Mouse (Mus musculus): ENCODE measurements around the gene Dok4. TPM values are rescaled to one million over a fixed set of nuclear protein-coding genes. Genes with fewer than 3 reads are reported as not detected.

Gene Dok4
- 20.2 and 21.7 TPM in 2 replicates for polyA plus RNA-seq (2012; rRNA removed)

DNA sequence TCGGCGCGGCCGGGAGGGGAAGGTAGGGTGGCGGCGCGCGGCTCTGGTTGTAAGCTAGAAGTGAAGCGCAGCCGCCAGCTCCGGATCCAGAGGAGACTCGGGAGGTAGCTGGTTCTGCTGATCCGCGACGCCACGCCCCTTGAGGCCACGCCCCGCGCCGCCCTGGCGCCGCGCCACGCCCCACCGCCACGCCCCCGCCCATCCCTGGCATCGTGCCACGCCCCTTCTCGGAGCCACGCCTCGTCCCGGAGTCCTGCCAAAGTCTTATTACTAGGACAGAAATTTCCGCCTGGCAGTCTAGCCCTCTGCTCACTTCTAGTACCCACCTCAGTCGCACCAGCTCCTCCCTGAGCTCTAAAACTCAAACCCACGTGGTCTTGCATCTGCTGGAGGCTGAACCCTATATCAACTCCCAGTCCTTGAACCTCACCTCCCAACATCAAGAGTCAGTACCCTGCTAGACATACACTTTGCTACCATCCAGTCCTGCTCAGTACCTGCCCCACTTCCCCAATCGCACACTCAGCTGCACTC, at the start of gene Dok4:
Gene Dok4 (minus strand): TSS at position 134 of the 534 bp plus-strand sequence.
- WGBS = under 1% methylated on average over 36 of the region's 37 CpGs

GRCm38 (mm10) chr8:94923405-94923804, 47.3 kb upstream of the Dok4 start, which contains the start of gene Adgrg5:
Gene Adgrg5, plus strand, starts transcription at chr8:94923694.
- H3K27ac ChIP-seq (ENCODE audit: insufficient read depth, low read depth, low read length) = no peak within 1 kb of the TSS
- no peak within 1 kb of the TSS for H3K4me3 ChIP-seq (ENCODE audit: insufficient read depth, low read depth, low read length)
- no peaks in the 10 kb centered on the region for H3K36me3 ChIP-seq (ENCODE audit: control insufficient read depth, insufficient read depth, low read length)
- no peaks in the 10 kb centered on the region for H3K27me3 ChIP-seq (replicated peaks; ENCODE audit: control insufficient read depth, insufficient read depth, low read length)
- 73% methylated on average over 8 of the region's 8 CpGs for WGBS
- DNase-seq = no peak
- H3K4me1 ChIP-seq (ENCODE audit: control insufficient read depth, insufficient read depth, low read length) = no peaks in the 10 kb centered on the region
- TF ChIP-seq POLR2A (IDR thresholded peaks at IDR 0.05; ENCODE audit: low read depth, low read length) (no peak), CTCF (conservative IDR thresholded peaks at IDR 0.05; ENCODE audit: insufficient read depth, insufficient read length, low read depth, low read length) (no peak)

More for the DNA sequence above, at the start of gene Dok4:
- H3K4me3 ChIP-seq (ENCODE audit: insufficient read depth, low read depth, low read length) = peak within 1 kb of the TSS; percentile 62
- H3K27me3 ChIP-seq (replicated peaks; ENCODE audit: control insufficient read depth, insufficient read depth, low read length) = no peaks in the 10 kb centered on the region
- peak; percentile 97 for DNase-seq
- no peaks in the 10 kb centered on the region for H3K36me3 ChIP-seq (ENCODE audit: control insufficient read depth, insufficient read depth, low read length)
- peak within 1 kb of the TSS; percentile 26 for H3K27ac ChIP-seq (ENCODE audit: insufficient read depth, low read depth, low read length)
- TF ChIP-seq POLR2A (IDR thresholded peaks at IDR 0.05; ENCODE audit: low read depth, low read length) (peak; percentile 60), CTCF (conservative IDR thresholded peaks at IDR 0.05; ENCODE audit: insufficient read depth, insufficient read length, low read depth, low read length) (no peak)
- H3K4me1 ChIP-seq (ENCODE audit: control insufficient read depth, insufficient read depth, low read length) = peaks cover 26% of the 10 kb centered on the region

DNA sequence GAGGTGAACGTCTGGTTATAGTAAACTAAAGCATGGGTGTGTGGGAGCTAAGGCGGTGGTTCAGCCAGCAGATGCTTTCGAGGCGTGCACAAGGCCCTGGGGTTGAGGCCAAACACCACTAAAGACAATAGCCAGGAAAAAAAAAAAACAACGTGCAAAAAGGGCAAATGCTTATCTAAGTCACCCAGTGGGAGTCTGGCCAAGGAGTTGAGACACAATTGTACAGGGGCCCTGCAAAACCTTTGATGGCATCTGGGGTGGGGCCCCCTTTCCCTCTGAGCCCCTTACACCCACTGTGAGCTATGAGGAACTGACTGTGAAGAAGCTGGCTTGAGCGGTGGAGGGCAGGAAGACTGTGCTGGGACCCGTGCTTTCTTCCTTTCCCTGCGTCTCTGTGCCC, 46.5 kb upstream of the Dok4 start:
- TF ChIP-seq CTCF (conservative IDR thresholded peaks at IDR 0.05; ENCODE audit: insufficient read depth, insufficient read length, low read depth, low read length) (no peak), POLR2A (IDR thresholded peaks at IDR 0.05; ENCODE audit: low read depth, low read length) (no peak)
- H3K4me3 ChIP-seq (ENCODE audit: insufficient read depth, low read depth, low read length) = no peak overlapping the region
- DNase-seq = peak; percentile 37

GRCm38 (mm10) chr8:94922176-94922575, 46.0 kb upstream of the Dok4 start:
- whole genome bisulfite sequencing = 61% methylated on average over 6 of the region's 6 CpGs
- Histone ChIP-seq H3K4me3 (ENCODE audit: insufficient read depth, low read depth, low read length) (no peak overlapping the region), H3K4me1 (ENCODE audit: control insufficient read depth, insufficient read depth, low read length) (no peaks in the 10 kb centered on the region), H3K36me3 (ENCODE audit: control insufficient read depth, insufficient read depth, low read length) (no peaks in the 10 kb centered on the region), H3K27me3 (replicated peaks; ENCODE audit: control insufficient read depth, insufficient read depth, low read length) (no peaks in the 10 kb centered on the region), H3K27ac (ENCODE audit: insufficient read depth, low read depth, low read length) (no peak overlapping the region)
- no peak for DNase-seq
- no peak for TF ChIP-seq CTCF (conservative IDR thresholded peaks at IDR 0.05; ENCODE audit: insufficient read depth, insufficient read length, low read depth, low read length)
- TF ChIP-seq POLR2A (IDR thresholded peaks at IDR 0.05; ENCODE audit: low read depth, low read length) = no peak

More for the DNA sequence above, 46.5 kb upstream of the Dok4 start:
- Histone ChIP-seq H3K27ac (ENCODE audit: insufficient read depth, low read depth, low read length) (no peak overlapping the region), H3K4me1 (ENCODE audit: control insufficient read depth, insufficient read depth, low read length) (no peaks in the 10 kb centered on the region), H3K27me3 (replicated peaks; ENCODE audit: control insufficient read depth, insufficient read depth, low read length) (no peaks in the 10 kb centered on the region), H3K36me3 (ENCODE audit: control insufficient read depth, insufficient read depth, low read length) (no peaks in the 10 kb centered on the region)
- WGBS = 42% methylated on average over 8 of the region's 8 CpGs

DNA sequence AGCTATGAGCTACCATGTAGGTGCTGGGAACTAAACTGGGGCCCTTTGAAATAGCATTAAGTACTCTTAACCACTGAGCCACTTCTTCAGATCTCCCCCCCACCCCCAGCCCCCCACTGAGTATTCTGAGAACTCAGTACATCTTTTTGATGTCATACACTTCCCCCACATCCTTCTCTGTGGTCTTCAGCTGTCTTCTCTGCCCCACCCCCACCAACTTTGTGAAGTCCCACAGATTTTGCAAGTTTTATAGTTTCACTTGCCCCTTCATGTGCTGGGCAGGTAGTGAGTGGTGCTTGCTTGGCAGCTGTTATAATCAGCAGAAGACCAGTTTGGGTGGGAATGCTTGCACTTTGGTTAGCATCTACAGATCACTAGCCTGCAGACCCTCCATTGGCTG, 43.1 kb upstream of the Dok4 start:
- Histone ChIP-seq H3K4me3 (ENCODE audit: insufficient read depth, low read depth, low read length) (no peak overlapping the region), H3K36me3 (ENCODE audit: control insufficient read depth, insufficient read depth, low read length) (no peaks in the 10 kb centered on the region), H3K27me3 (replicated peaks; ENCODE audit: control insufficient read depth, insufficient read depth, low read length) (no peaks in the 10 kb centered on the region), H3K4me1 (ENCODE audit: control insufficient read depth, insufficient read depth, low read length) (peaks cover 7% of the 10 kb centered on the region), H3K27ac (ENCODE audit: insufficient read depth, low read depth, low read length) (no peak overlapping the region)
- no peak for DNase-seq
- TF ChIP-seq CTCF (conservative IDR thresholded peaks at IDR 0.05; ENCODE audit: insufficient read depth, insufficient read length, low read depth, low read length) (no peak), POLR2A (IDR thresholded peaks at IDR 0.05; ENCODE audit: low read depth, low read length) (no peak)

DNA sequence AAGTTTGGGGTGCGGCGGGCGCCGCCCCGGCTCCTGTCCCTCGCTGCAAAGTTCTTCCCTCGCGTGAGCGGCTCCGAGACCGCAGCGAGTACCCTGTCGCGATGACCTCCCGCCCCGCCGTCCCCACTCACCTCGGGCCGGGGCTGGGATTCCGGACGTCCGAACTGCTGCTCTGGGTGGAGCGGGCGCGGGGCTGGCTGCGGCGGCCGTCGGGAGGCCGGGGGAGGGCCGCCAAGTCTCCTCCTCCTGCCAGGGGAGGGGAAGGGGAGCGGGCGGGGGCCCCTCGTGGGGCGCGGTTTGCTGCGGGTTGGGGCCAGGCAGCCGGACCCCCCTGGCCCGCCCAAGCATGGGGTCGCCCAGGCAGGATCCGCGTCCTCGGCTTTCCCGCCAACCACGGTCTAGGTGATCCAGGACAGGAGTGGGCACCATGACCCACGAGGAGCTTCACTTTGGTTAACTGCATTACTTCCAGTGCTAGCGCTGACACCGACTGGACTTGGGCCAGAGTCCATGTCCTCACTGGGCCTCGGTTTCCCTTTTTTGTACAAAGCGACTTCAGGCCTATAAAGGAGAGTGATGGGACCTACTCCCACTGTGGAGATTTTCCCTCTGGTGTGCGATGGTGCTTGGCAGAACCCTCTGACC, 41.8 kb upstream of the Dok4 start, which contains the start of gene Ccdc102a:
Gene Ccdc102a (minus strand): TSS at position 248 of the 645 bp plus-strand sequence.
- peaks cover 7% of the 10 kb centered on the region for H3K4me1 ChIP-seq (ENCODE audit: control insufficient read depth, insufficient read depth, low read length)
- DNase-seq = peak; percentile 55
- H3K27ac ChIP-seq (ENCODE audit: insufficient read depth, low read depth, low read length) = peak within 1 kb of the TSS; percentile 66
- H3K27me3 ChIP-seq (replicated peaks; ENCODE audit: control insufficient read depth, insufficient read depth, low read length) = no peaks in the 10 kb centered on the region
- H3K4me3 ChIP-seq (ENCODE audit: insufficient read depth, low read depth, low read length) = peak within 1 kb of the TSS; percentile 73
- no peaks in the 10 kb centered on the region for H3K36me3 ChIP-seq (ENCODE audit: control insufficient read depth, insufficient read depth, low read length)
- TF ChIP-seq CTCF (conservative IDR thresholded peaks at IDR 0.05; ENCODE audit: insufficient read depth, insufficient read length, low read depth, low read length) (no peak), POLR2A (IDR thresholded peaks at IDR 0.05; ENCODE audit: low read depth, low read length) (no peak)
- 5% methylated on average over 50 of the region's 51 CpGs for WGBS

GRCm38 (mm10) chr8:94917352-94917751, 41.2 kb upstream of the Dok4 start:
- DNase-seq = peak; percentile 96
- Histone ChIP-seq H3K4me1 (ENCODE audit: control insufficient read depth, insufficient read depth, low read length) (peaks cover 7% of the 10 kb centered on the region), H3K4me3 (ENCODE audit: insufficient read depth, low read depth, low read length) (peak overlapping the region; percentile 73), H3K27ac (ENCODE audit: insufficient read depth, low read depth, low read length) (no peak overlapping the region), H3K27me3 (replicated peaks; ENCODE audit: control insufficient read depth, insufficient read depth, low read length) (no peaks in the 10 kb centered on the region), H3K36me3 (ENCODE audit: control insufficient read depth, insufficient read depth, low read length) (no peaks in the 10 kb centered on the region)
- TF ChIP-seq POLR2A (IDR thresholded peaks at IDR 0.05; ENCODE audit: low read depth, low read length) (no peak), CTCF (conservative IDR thresholded peaks at IDR 0.05; ENCODE audit: insufficient read depth, insufficient read length, low read depth, low read length) (peak; percentile 42; the same call in 1 of the 2 replicates)
- WGBS = 2% methylated on average over 25 of the region's 27 CpGs
